Mouse (Mus musculus) neutrophil, adult 5-6 weeks (primary cell): ENCODE measurements around the gene Tex10. TPM values are rescaled to one million over a fixed set of nuclear protein-coding genes. Genes with fewer than 3 reads are reported as not detected.
A peak's percentile ranks its signal among the peaks of the same experiment; 100 is the strongest.

ENCODE experiments used
- ATAC-seq: fragments of 151-379, 151-347 bp; 2 replicates; pipeline ENCODE4 v1.8.0; 2017; ENCODE audit warnings: mild to moderate bottlenecking, moderate TSS enrichment; ENCODE audit not compliant: insufficient number of reproducible peaks, poor library complexity, low FRiP score, severe bottlenecking; ENCODE audit errors: extremely low read depth
- total RNA-seq: library from RNA; stranded (forward); fragments of 200-1000 nt; gene quantifications from 2 replicates; pipeline ENCODE4 v1.2.3, GENCODE M21; 2017

The Tex10 gene
- total RNA-seq = 48.6 and 58.3 TPM in 2 replicates

DNA sequence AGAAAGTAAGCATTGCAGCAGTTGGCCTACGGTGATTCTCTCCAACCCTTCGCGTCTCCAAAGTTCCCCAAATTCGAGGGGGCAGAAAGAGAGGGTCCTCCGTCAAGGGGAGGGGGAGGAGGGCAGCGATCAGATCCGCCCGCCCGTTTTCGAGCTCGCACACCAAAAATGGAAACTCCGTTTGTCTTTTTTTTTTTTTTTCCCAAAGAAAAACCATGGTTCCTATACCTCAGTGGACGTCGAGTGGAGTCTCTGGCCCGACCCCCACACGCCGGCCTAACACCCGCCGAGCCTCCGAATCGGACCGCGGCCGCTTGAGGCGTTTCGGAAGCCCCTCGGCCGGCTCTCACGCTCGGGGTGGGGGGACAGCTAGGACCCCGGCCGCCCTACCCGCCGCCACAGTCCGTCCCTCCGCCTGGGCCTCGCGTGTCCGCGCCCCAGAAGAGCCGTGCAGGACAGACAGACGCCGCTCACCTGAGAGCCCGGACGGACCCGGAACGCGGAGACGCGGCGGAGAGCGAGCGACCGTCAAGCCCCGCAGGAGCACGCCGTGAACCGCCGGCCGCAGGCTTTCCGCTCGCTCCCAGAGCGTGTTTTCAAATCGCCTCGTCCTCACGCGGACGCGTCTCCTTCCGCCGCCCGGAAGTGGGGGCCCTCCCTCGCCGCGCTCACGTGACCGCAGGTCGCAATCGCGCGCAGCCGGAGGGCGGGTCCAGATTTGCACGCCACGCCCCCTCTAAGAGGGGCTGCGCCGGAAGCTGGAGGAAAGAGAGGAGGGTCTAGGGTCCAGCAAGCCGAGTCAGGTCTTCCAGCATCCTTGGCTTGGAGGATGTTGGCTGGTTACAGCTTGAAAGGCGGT is at the start of gene Tex10:
TSS of gene Tex10 (minus strand) at position 668 of the 859 bp plus-strand sequence.
- peak; percentile 76 for ATAC-seq

DNA sequence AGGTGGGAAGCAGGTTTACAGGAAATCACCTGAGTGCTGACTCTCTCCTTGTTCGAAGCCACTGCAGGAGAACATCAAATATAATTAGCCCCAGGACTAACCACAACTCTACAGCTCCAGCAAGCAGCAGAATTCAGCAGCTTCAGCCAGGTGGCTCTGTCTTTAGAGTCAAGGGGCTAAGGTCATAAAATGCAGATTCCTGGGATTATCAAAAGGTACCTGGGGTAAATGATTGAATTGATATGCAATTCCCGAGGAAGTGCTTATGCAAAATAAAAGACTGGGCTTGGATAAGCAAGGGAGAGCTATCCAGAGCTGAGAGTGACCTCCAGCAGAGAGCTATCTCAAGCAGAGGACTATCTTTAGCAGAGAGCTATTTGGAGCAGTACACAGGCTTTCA is 37.6 kb upstream of the Tex10 start:
- no peak for ATAC-seq

DNA sequence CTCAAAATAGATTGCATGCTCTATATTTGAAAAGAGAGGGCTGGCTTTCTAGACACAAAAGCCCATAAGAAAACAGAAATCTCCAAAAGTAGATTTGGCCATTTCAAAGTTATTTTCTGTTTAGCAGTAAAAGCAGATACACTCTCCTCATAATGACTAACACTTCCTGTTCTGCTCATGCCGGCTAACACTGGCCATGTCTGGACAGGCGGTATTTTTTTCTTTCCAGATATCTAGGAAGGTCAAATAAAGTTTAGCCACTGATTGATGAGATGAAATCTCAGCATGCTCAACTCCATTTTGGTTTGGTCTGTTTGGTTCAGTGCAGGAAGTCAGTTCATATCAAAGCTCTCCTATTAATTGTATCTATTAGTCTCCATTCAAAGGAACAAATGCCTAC is 19.3 kb upstream of the Tex10 start:
- no peak for ATAC-seq

DNA sequence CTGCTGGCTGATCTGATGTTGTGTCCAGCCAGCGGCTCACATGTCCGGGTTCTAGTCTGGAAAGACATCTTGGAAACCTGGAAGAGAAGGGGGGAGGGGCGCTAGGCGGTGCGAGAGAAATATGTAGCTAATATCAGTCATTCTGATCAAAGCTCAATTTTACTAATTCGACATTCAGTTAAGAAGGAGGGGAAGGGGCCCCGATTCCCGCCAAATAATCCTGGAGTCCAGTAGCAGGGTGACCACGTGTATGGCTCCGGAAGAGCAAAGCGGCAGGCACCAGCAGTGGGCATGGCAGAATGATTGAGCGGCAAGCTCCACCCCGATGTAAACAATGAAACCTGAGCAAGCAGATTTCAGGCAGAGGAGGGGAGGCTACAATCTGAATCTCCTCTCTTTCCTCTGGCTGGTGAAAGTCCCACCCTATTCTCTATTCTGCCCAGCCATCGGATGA is 18.1 kb upstream of the Tex10 start:
- ATAC-seq = no peak

DNA sequence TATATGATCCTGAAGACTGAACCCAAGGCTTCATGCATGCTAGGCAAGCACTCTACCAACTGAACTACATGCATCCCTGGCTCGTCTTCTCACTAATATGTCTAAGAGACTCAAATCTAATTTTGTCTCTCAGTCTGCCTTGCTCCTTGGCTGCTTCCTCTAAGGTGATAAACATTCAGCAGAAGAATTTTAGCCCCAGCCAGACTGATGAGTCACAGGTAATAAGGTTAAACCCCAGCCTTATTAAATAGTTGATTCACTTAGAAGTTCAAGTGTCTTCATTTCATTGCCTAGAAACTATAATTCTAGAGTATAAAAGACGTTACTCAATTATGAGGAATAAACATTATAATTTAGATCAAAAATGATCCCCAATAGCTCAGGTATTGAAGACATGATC is 15.7 kb upstream of the Tex10 start:
- no peak for ATAC-seq

DNA sequence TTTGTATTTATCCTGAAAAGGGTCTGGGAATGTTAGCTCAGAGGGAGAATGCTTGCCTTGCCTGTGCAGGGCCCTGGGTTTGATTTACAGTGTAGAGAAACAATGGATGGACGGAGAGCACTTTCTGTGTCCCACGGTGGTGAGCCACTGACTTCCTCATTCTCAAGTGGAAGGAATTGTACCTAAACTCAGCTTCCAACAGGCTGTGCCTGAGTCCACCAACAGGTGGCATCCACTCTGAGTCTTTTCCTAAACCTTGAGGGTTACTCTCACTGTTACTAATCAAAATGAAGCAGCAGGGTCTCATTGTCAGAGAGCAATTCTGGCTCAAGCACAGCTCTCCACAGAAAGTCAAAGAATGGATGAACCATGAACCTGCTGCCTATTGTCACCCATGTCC is 8.0 kb upstream of the Tex10 start:
- peak; percentile 61; the same call in 1 of the 2 replicates for ATAC-seq

DNA sequence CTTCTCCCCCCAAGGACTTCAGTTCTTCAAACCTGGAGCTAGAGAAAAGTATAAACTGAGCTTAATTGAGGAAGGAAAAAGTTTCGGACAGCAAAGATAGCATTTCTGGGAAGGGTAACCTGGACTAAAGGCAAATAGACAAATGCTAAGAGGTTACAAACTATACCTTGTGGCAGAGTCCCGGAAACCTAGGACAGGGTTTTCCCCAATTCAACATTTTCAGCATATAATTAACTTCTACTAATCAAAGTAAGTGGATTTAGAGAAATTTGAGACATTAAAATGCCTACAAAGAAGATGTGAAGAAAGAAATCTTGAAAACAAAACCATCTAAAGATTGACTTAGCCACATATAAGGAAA is 372 bp upstream of the Tex10 start:
- no peak for ATAC-seq

DNA sequence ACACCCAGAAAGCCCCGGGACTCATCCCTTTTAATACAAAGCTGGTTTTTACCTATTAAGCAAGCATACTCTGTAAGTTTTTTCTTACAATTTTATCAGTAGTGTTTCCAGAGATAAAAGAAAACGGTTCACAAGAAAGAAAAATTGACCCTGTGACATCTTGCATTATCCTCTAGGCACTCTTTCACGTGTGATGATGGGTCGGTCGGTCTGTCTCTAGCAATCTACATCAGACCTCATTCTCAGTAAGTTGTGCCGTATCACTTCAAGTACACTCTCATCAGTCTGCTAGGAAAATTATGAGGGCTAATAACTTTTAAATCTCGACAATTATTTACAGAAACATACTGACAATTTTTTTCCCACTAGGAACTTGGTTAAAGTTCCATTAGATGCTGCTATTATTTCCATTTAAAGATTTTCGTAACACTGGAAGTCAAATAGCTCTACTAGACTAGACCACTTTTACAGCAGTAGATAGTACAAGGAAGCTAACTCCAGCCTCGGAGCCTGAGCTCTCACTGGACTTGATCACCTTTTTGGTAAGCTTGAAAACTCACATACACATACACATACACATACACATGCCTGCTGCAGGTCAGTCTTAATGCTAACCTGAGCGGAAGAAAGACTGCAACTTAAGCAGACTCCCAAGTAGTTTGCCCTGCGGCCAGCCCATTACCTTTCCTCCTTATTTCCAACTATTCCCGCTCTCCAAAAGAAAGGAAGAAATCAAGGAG is 1.0 kb downstream of the Tex10 start:
- no peak for ATAC-seq

DNA sequence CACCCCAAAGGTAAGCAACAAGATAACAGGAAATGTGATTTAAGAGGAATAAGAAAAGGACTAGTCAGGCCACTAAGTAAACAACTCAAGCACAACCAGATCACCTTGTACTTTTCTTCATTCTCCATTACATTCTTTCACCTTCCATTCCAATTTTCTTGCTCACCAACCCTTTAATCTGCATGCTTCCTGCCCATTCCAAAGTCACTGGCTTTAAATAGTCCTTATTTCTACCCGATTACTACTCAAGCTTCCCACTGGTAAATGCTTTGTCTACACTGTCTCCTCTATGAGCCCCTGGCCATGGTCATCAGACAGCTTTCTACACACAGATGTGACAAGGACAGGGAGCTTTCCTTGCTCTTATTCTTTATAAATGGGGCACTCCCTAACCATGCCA is 2.3 kb downstream of the Tex10 start:
- no peak for ATAC-seq

DNA sequence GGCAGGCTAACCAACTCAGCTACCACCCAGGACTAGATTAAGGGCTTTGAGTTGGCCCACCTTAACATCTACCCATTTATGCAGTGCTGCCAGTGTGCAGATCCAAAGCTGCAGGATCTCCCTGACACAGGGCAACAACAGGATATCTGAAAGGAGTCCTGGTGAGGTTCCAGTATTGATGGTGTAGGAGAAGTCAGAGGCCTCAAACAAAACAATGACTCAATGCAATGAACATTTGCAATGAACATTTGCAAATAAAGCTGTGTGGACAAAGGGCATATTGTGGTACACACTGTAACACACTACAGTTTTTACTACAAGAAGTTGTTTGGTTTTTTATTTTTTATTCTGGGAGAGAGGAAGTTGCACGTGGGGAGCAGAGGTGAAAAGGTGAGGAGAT is 12.2 kb downstream of the Tex10 start:
- ATAC-seq = no peak

DNA sequence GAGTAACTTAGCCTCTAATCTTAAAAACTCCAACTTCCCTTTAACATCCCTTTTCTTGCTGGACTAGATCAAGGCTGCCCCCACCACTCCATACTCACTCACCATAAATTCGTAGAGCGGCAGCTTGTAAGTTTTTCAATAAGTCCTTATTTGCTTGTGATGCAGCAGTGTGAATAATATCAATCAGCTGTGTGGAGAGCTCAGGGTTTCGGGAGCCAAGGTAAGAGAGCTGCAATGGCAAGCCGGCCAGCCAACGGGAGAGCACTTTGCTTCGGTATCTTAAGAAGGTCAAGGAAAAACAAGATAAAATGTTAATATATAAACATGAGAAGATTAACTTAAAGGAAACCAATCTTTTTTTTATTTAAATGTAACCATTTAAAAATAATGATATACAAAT is 14.8 kb downstream of the Tex10 start:
- no peak for ATAC-seq

DNA sequence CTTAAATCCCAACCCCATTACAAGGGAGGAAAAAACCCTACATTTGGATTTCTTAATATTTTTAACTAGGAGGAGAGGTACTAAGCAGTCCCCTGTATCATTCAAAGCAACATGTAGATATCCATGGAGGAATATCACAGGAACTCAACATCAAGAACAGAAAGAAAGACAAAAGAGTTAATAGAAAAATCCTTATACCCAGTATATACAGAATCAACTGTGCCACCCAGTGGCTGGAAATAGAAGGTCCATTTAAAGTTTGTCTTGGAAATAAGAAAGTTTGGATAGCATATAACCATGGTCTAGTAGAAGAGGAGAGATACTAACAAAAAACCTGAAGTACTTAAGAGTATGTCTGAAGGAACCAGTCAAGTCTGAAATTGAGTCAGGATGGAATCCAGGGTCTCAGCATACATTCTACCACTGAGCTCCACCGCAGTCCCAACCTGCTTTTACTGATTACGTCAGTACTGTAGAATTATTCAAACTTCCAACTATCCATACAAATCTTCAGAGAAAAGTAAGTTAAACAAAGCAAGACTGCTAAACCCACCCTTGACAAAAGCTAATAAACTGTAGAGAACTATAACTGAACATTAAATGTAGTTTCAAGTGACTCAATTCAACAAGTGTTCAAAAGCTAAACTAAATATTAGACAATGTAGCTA is 19.0 kb downstream of the Tex10 start:
- no peak for ATAC-seq

DNA sequence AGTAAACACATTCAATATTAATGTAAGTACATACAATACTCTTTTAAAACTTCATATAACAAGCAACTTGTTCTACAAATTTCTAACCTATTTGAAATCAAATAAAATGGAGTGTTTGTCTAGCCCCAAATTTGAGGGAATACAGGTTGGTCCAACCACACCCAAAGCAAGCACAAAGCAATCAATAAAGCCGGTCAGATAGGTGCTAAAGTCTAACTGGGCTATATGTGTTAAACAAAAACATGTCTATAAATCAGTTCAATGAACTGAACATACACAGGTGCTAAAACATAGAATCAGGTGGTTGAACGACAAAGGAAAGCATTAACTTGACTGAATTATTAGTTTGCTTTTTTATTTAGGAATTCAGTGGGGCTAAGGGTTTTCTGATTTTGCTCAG is 45.2 kb downstream of the Tex10 start:
- no peak for ATAC-seq

DNA sequence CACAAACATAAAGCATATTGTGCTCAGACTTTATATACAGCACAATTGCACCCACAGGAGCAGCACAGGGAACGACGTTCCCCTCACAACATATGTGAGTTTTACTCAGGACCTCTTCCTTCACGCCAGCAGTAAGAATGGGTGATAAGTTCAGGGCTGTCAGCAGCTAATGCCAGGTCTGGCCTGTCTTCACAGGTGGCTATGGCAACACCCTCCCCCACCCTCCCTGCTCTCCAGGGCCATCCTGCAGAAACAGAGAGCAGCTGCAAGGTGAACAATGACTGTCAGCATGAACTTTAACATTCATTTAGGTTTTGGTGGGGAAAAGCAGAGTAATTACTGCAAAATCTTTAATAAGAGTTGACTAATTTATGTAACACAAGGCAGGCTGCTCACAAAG is 45.8 kb downstream of the Tex10 start:
- ATAC-seq = no peak

DNA sequence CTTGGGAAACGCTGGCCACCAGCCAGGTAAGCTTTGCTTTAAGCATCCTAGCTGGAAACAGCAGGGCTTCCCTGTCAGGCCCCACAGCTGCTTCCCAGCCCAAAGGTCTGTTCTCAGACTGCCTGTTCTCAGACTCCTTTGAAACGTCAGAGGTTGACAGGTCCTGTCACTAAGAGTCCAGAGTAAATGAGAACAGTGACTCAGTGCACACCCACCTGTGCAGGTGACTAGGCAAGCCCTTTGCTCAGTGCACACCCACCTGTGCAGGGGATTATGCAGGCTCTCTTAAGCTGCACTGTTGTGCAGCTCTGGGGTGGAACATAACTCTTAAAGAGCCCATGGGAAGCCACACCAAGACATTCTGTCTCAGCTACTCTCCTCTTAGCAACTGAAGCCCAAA is 49.5 kb downstream of the Tex10 start:
- no peak for ATAC-seq

DNA sequence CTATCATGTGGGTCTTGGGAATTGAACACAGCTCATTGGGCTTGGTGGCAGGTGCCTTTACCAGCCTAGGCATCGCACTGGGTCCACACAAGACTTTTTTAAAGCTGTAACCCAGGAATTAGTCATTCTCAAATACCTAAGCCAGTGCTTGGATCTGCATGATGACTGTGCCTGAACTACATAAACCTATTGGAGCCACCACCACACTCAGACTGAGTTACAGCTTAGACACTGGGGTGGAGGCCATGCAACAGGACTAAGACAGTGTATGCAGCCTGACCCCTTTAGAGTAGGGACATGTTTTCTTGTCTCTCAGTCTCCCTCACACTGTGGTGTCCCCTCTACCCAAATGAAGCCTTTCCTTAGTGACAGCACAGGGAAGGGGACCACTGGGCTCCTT is 50.6 kb downstream of the Tex10 start:
- no peak for ATAC-seq

DNA sequence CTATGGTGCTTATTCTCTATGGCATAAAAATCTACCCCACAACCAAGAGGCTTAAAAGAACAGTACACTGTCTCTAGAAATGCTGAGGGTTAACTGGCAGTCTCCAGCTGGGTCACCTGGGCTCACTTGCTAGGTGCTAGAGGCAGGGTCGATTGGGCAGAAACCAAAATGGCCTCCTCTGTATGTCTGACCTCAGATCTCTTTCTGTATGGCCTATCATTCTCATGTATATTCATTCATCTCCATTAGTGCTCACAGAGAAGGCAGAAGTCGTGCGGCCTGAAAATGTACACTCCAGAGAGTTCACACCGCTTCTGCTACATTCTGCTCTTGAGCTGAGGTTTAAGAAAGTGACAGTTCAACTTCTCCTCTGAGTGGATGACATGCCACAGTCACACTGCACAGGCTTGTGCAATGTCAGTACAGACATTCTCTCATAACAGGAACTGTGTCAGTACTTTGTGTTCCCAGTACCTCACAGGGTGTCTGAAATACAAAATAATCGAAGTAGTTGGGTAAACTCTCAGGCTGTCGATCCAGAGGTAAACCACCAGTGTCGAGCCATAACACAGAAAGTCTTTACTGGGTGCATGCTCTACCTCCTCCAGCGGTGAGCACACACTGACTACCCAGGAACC is 54.3 kb downstream of the Tex10 start:
- peak; percentile 18; the same call in 1 of the 2 replicates for ATAC-seq

DNA sequence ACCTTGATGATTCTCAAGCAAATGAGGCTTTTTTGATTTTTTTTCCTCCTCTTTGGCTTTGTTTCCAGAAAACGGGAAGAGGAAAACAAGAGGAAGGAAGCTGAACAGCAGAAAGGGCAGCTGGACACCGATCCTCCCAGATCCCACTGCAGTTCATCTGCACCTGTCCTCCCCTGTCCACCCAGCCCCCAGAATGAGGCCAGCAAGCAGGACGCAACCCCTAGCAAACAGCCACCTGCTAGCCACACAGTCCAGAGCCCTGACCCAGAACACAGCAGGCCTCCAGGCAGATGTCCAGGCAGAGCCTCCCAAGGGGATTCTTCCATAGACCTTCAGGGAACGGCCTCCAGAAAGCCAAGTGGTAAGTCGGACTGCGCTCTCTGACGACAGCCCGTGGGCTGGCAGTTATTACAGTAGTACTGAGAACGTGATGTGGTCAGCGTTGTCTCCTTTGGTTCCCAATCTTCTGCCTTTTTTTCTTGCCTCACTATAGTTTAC is 57.4 kb downstream of the Tex10 start:
- ATAC-seq = no peak

DNA sequence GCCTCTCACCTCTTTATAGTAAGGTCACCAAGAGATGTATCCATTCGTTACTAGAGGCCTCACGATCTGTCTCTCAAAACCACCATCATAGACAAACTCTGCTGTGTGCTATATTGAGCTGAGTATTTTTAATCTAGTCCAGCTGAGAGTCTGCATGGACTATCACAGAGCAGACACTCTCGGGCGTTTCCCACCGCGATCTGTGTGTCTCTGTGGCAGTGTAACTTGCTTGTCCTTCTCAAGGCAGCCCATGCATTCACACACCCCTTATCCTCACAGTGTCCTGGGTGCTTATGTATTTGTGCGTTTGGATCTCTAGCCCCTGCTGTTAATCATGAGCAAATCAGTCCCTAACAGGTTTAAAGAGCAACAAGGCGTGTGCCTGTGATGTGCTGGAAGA is 59.8 kb downstream of the Tex10 start:
- ATAC-seq = no peak
